Mouse (Mus musculus) MEL (cell line): ENCODE data around the gene Hpcal1.

Source experiments
- CTCF ChIP-seq, 3 experiments: IDR thresholded peaks in 2 of 3; conservative IDR thresholded peaks in 1 of 3; 2 replicates each; pipeline ENCODE4 v1.5.1; 2011 to 2012; ENCODE audit warnings: low read length in 3 of 3, low read depth in 2 of 3, mild to moderate bottlenecking in 2 of 3, improper control_type of control experiment in 1 of 3, inconsistent platforms in 1 of 3, mixed read lengths in 1 of 3, moderate library complexity in 1 of 3; ENCODE audit not compliant: control insufficient read depth in 1 of 3, insufficient read depth in 1 of 3, poor library complexity in 1 of 3, severe bottlenecking in 1 of 3
- ELF1 ChIP-seq: IDR thresholded peaks from 2 replicates; pipeline ENCODE4 v1.6.1; 2014; ENCODE audit warnings: low read depth, mild to moderate bottlenecking, inconsistent platforms, low read length, improper control_type of control experiment, moderate library complexity
- EP300 ChIP-seq, 2 experiments: IDR thresholded peaks; 2 replicates each; pipeline ENCODE4 v1.6.1; 2011; ENCODE audit warnings: improper control_type of control experiment in 2 of 2, low read length in 2 of 2, low read depth in 1 of 2, mild to moderate bottlenecking in 1 of 2
- ETS1 ChIP-seq: IDR thresholded peaks from 2 replicates; pipeline ENCODE4 v1.6.1; 2012; ENCODE audit warnings: low read depth, mild to moderate bottlenecking, inconsistent platforms, low read length, improper control_type of control experiment, moderate library complexity
- GABPA ChIP-seq: IDR thresholded peaks from 2 replicates; pipeline ENCODE4 v1.6.1; 2012; ENCODE audit warnings: low read depth, mild to moderate bottlenecking, inconsistent platforms, low read length, improper control_type of control experiment, moderate library complexity
- HCFC1 ChIP-seq: IDR thresholded peaks from 2 replicates; pipeline ENCODE4 v1.6.1; 2012; ENCODE audit warnings: low read depth, mild to moderate bottlenecking, inconsistent platforms, low read length, improper control_type of control experiment, moderate library complexity
- MYB ChIP-seq: IDR thresholded peaks from 2 replicates; pipeline ENCODE4 v1.6.1; 2011; ENCODE audit warnings: mild to moderate bottlenecking, low read depth, low read length, improper control_type of control experiment
- POLR2A ChIP-seq, 2 experiments: IDR thresholded peaks; 2 replicates each; pipeline ENCODE4 v1.6.1; 2011 to 2012; ENCODE audit warnings: low read length in 2 of 2, mild to moderate bottlenecking in 2 of 2, control low read depth in 1 of 2, improper control_type of control experiment in 1 of 2, low read depth in 1 of 2, moderate library complexity in 1 of 2; ENCODE audit not compliant: control insufficient read depth in 1 of 2, insufficient read depth in 1 of 2, poor library complexity in 1 of 2
- UBTF ChIP-seq: IDR thresholded peaks from 2 replicates; pipeline ENCODE4 v1.6.1; 2012; ENCODE audit warnings: low read depth, mild to moderate bottlenecking, inconsistent platforms, low read length, improper control_type of control experiment, moderate library complexity, borderline replicate concordance; ENCODE audit not compliant: insufficient read depth

DNA sequence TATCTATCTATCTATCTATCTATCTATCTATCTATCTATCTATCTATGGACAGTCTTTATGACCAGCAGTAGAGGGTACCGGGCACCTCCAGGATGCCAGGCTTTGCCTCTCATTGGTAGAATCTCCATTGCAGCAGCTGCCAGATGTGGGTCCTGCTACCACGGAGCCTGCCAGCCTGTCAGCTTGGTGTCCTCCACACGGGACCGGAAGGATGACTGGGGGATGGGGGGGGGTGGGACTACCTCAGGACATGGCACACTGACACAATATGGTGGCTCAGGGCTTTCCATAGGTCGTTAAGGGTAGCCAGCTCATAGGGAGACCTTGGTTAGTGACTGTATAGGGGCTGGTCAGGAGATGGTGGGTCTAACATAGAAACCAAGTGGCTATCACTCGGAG lies 45.7 kb downstream of the Hpcal1 start:
- no peak for TF ChIP-seq GABPA
- no peak for TF ChIP-seq HCFC1
- no peak for TF ChIP-seq POLR2A (IDR thresholded peaks at IDR 0.05; ENCODE audit: control insufficient read depth in 1 of 2, insufficient read depth in 1 of 2, low read depth in 1 of 2, low read length in 2 of 2, poor library complexity in 1 of 2)
- TF ChIP-seq CTCF (IDR thresholded peaks at IDR 0.05 in 2 of 3, conservative IDR thresholded peaks at IDR 0.05 in 1 of 3; ENCODE audit: control insufficient read depth in 1 of 3, insufficient read depth in 1 of 3, low read depth in 2 of 3, low read length in 3 of 3, poor library complexity in 1 of 3, severe bottlenecking in 1 of 3), result no peak
- no peak for TF ChIP-seq ELF1
- TF ChIP-seq MYB, result no peak
- no peak for TF ChIP-seq ETS1
- TF ChIP-seq EP300 (IDR thresholded peaks at IDR 0.05; ENCODE audit: low read depth in 1 of 2, low read length in 2 of 2), result no peak
- no peak for TF ChIP-seq UBTF
